Mouse (Mus musculus): ENCODE data around the gene Lrrc72.

DNA sequence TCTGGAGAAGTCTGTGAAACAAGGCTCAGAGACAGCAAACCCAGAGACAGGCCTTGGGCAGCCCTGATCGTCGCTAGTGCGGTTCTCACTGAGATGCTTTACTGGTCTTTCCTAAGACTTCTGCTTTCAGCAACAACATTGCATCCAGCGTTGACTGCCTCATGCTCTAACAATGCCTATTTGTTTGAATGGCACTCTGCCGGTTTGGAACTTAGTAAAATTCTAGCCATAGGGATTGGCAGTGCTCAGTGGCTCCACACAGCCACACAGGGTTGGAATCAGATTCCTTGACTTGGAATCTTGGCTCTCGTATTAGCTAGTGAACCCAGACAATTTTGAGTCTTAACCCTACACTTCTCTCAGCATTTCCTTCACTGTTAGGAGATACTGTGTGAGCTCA lies 38.1 kb upstream of the Lrrc72 start:
- no peak for TF ChIP-seq CTCF (IDR thresholded peaks at IDR 0.05; ENCODE audit: borderline replicate concordance, extremely low read depth, insufficient read depth, insufficient read length)
- TF ChIP-seq POLR2A (IDR thresholded peaks at IDR 0.05; ENCODE audit: borderline replicate concordance, extremely low read depth, insufficient read depth, insufficient read length, poor library complexity, severe bottlenecking) = no peak
